Mouse (Mus musculus): ENCODE results near the gene Kmo.

Gene Kmo

DNA sequence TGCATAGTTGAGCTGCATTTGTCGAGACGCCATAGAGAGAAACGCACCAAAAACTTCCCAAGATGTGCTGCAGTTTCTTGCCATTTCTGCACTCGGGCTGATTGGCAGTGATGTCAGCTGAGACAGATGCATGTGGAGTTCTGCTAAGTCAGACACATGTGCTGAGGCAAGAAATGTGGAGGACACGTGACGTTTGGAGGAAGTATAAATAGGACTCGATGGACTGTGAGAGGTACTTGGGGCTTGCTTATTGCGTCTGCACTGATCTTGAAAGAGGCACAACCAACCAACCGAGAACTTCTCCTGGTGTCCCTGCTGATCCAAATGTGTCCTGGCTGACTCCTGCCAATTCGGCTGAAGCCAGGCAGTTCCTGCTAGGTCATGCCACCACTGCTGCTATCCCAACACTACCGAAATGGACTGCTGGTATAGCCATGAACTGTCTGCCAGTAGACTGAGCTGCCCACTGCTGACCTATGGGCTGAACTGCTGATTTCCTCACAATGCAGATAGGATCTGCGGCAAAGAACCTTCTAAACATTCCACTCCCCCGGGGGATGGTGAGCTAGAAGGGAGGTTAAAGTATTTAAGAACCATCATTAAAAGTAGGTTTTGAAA, at the start of gene Kmo:
Gene Kmo, plus strand, starts transcription at position 568 of the 618 bp plus-strand sequence.
- no peak for DNase-seq

- DNase-seq = no peak
These were observed 46.1 kb upstream of the Kmo start for GRCm38 (mm10) chr1:175574129-175574528.

DNA sequence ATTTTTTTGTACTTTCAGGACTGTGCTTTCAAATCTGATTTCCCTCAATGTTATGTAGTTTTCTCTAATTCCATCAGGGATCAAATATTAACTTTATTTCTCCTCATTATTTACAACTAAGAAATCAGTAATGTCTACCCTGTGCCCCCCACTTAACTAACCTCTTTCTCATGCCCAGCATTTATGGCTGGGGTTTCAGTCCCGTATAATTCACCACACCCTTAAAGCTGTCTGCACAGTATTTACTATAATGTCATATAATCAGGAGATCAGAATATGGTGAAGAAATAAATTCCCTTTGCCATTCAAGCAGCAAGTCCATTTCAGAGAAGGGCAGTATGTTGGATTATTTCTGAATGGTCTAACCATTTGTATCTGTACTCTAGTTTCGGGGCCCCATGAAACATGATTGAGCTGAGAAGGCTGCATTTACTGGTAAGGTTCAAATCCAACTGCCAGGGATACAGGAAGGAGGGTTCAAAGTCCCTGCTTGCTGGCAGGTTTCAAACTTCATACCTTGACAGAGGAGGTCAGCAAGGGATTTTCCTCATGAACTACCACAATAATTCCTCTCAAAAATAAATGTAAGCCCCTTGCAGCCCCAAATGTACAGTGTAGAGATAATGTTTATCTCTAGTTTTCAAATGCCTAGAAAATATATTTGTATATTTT, 41.6 kb upstream of the Kmo start:
- DNase-seq = no peak

- DNase-seq = no peak
These were observed 40.5 kb upstream of the Kmo start for GRCm38 (mm10) chr1:175579598-175580235.

DNA sequence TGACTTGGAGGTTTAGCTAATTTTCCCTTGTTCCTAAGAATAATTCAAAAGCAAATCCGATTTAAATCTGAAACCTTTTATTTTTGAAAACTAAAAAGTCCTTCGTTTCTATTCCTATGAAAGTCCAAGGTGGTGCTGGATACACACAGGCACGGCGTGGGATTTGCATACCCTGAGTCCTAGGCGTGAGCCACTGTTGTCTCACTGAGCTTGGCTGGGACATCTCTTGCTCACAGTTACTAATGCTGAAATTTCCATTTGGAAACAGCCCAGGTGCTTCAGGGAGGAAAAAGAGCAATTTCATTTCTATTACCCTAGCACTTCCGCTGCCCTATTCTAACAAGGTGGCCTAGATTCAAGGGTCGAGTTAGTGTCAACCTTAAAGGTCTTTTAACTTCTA, 39.8 kb upstream of the Kmo start:
- no peak for DNase-seq

- DNase-seq = no peak
These were observed 37.4 kb upstream of the Kmo start for GRCm38 (mm10) chr1:175582799-175583198.

GRCm38 (mm10) chr1:175585267-175585666, 34.9 kb upstream of the Kmo start:
- DNase-seq = no peak

DNA sequence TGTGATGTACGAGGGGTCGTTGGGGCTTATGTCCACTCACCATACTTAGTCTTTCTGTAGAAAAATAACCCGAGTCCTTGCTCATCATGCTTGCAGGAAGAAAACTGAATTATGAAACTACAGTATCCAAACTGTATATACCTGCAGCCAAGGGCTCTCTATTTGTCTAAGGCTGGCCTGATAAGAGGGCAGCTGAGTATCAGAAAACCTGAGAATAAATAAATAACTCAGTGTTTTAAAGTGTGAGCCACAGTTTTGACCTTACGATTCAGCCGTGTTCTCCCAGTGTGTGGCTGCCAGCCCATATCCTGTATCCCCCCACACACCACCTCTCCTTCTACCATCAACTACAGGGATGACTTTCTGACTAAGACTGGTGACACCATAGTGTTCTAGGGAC, 33.5 kb upstream of the Kmo start:
- no peak for DNase-seq

- no peak for DNase-seq
These were observed 27.3 kb upstream of the Kmo start for GRCm38 (mm10) chr1:175592832-175593231.

GRCm38 (mm10) chr1:175602231-175602630, 17.9 kb upstream of the Kmo start:
- no peak for DNase-seq

- no peak for DNase-seq
These were observed 16.8 kb upstream of the Kmo start for GRCm38 (mm10) chr1:175603390-175603789.

DNA sequence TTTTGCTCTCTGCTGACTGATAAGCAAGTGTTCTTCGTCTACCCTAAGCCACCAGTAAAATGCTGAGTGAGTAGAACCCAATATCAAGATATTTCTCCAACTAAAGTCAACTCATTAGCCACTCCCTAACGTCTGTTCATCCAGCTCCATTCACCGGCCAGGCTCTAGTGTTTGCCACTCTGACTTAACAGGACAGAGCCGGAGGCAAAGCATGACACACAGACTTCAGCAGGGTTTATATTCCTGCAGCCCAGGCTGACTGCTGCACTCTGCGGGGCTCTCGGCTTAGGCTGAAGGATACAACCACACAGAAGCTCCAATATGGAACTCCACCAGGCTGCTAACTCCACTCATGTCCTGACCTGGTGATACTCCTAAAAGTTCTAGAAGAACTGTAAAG, 12.9 kb upstream of the Kmo start:
- DNase-seq = no peak

- DNase-seq = no peak
These were observed 12.2 kb upstream of the Kmo start for GRCm38 (mm10) chr1:175607838-175608585.

DNA sequence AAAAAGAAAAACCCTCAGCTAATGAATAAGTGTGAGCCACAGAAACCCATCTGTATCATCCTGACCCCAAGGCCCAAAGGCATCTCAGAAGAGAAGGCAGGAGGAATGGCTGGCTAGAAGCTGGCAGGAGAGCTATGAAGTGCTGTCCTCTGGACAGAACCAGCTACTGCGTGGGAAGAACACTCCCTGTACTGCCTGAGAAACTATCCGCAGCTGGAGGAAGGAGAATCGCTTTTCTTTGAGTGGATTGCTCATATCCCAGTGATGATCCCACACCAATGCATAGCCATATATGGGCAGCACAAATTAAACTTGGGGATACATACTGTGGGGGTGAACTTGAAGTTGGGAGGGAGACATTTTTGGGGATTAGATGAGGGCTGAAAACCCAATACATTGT, 11.5 kb upstream of the Kmo start:
- no peak for DNase-seq

DNA sequence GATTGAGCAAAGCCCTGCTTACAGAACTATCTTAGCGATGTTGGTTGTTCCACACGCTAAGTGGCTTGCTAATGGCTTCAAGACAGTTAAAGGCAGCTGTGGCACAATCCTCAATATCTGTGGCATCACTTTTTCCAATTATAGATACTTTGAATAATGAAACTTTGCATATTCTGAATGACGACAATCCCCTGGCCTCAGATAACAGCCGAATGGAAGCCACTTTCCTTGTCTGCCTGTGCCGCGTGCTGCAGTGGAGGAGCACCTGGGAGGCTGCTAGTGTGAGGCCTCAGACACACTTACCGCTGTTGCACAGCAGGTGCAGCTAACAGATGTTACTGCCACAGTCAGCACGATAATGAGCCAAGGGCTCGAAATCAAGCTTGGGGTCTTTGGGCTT, 5.2 kb upstream of the Kmo start:
- no peak for DNase-seq

GRCm38 (mm10) chr1:175623656-175624055, 3.5 kb downstream of the Kmo start:
- no peak for DNase-seq

GRCm38 (mm10) chr1:175625257-175625879, 5.2 kb downstream of the Kmo start, which contains the start of gene Fh1:
TSS of gene Fh1 (minus strand) at chr1:175625635.
- peak; percentile 97 to 98 for DNase-seq

DNA sequence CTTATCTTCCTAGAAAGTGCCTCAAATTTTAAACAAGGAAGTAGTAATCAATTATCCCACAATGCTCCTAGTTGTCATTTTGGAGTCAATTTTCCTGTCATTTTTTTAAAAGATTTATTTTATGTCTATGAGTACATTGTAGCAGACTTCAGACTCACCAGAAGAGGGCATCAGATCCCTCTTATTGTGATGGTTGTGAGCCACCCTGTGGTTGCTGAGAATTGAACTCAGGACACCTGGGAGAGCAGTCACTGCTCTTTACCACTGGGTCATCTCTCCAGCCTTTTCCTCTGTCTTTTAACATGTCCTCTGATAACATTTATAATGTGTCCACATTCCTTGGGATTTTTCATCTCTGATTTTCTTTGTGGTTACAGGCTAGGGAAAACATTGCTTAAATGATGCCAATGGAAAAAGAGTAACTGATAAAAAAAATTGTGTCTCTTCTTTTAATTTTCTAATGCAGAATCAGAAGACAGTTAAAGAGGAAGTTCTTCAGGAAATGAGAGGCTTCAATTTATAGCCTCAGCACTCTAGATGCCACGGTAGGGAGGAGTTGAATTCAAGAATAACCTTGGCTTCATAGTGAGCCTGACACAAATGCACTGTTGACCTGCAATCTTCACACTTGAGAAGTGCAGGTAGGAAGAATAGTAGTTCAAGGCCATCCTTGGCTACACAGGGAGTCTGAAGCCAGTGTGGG, 6.0 kb downstream of the Kmo start:
- DNase-seq = peak; percentile 21 to 35

GRCm38 (mm10) chr1:175629248-175629647, 9.1 kb downstream of the Kmo start:
- DNase-seq = no peak

- DNase-seq = no peak
These were observed 10.2 kb downstream of the Kmo start for GRCm38 (mm10) chr1:175630345-175630744.

DNA sequence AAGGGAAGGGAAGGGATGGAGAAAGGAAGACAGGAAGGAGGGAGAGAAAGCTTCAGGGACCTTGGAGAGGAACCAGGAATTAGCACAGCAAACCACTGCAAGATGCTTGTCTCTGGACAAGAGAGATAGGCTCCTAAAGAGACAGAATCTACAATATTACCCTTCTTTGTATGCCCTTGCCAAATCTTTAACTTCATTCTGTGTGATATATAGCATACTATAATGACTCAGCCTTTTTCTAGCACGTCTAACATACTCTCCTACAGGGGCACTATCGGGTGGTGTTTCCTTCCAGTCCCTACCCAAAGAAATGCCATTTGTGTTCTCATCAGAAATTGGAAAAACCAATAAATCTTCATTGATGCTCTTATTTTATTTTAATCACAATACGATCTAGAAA, 10.9 kb downstream of the Kmo start:
- no peak for DNase-seq

DNA sequence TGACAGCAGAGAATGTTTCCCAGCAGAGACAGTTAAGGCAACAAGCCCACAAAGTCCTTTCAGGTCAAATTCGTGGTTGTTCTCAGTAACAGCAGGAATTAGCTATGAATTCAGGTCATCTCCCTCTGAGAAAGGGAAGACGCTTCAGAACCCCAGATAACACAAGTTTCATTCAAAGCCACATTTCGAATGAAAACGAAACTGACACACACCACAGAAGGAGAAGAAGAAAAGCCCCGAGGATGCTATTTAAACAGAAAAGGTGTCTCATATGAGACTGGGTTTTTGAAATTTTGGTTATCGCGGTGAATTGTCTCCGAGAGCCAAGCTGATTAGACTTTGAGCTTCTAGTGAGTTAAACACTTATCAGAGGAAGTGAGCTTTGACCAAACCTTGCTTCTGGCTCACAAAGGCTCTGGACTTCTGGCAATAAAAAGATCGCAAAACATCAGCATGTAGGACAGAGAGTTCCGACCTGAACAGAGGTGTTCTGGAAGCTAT, 11.6 kb downstream of the Kmo start:
- DNase-seq = peak; percentile 74 to 76

Data from kidney, adult 8-10 months (tissue).